Mouse (Mus musculus) embryo, embryonic 10 days (tissue): ENCODE results near the gene Rbm7.
"Not testable (repeated sequence)": the region's sequence is repeated elsewhere in the genome, so short reads cannot be mapped to it uniquely, and the experiment has no call there.

Experiments
- DNase-seq: peaks from one replicate; pipeline ENCODE4 v3.0.0-alpha.2; 2015; ENCODE audit warnings: low spot score

The Rbm7 gene

GRCm38 (mm10) chr9:48480411-48481213 is 14.5 kb downstream of the Rbm7 start, which contains the start of gene Rexo2:
Gene Rexo2, minus strand, starts transcription at chr9:48480623.
- DNase-seq, result peak; percentile 97

GRCm38 (mm10) chr9:48479838-48480410 is 15.2 kb downstream of the Rbm7 start:
- DNase-seq, result no peak

- DNase-seq, result no peak
Measured at GRCm38 (mm10) chr9:48478808-48479207, 16.3 kb downstream of the Rbm7 start.

- DNase-seq, result no peak
Measured at GRCm38 (mm10) chr9:48476236-48477165, 18.6 kb downstream of the Rbm7 start.

GRCm38 (mm10) chr9:48474367-48474766 is 20.7 kb downstream of the Rbm7 start:
- no peak for DNase-seq

- no peak for DNase-seq
Measured at GRCm38 (mm10) chr9:48473131-48473530, 22.0 kb downstream of the Rbm7 start.

GRCm38 (mm10) chr9:48472441-48473025 is 22.6 kb downstream of the Rbm7 start:
- DNase-seq, result no peak

- DNase-seq, result not testable (repeated sequence)
Measured at GRCm38 (mm10) chr9:48467471-48467870, 27.6 kb downstream of the Rbm7 start.

GRCm38 (mm10) chr9:48466804-48467203 is 28.3 kb downstream of the Rbm7 start:
- peak; percentile 62 for DNase-seq

GRCm38 (mm10) chr9:48465671-48466070 is 29.4 kb downstream of the Rbm7 start:
- no peak for DNase-seq

GRCm38 (mm10) chr9:48461545-48461944 is 33.6 kb downstream of the Rbm7 start:
- no peak for DNase-seq

- DNase-seq, result no peak
Measured at GRCm38 (mm10) chr9:48460720-48461119, 34.4 kb downstream of the Rbm7 start.

- no peak for DNase-seq
Measured at GRCm38 (mm10) chr9:48459391-48459790, 35.7 kb downstream of the Rbm7 start.

GRCm38 (mm10) chr9:48458879-48459278 is 36.2 kb downstream of the Rbm7 start:
- no peak for DNase-seq

- no peak for DNase-seq
Measured at GRCm38 (mm10) chr9:48455961-48456360, 39.1 kb downstream of the Rbm7 start.

GRCm38 (mm10) chr9:48450066-48450465 is 45.0 kb downstream of the Rbm7 start:
- no peak for DNase-seq

GRCm38 (mm10) chr9:48447783-48448209 is 47.3 kb downstream of the Rbm7 start:
- DNase-seq, result peak; percentile 21

- DNase-seq, result no peak
Measured at GRCm38 (mm10) chr9:48444821-48445220, 50.3 kb downstream of the Rbm7 start.

GRCm38 (mm10) chr9:48443873-48444272 is 51.2 kb downstream of the Rbm7 start:
- DNase-seq, result no peak
